Mouse (Mus musculus) thymus, adult 2 months (tissue): ENCODE data around the gene Uba52. TPM values are rescaled to one million over a fixed set of nuclear protein-coding genes. Genes with fewer than 3 reads are reported as not detected.

Experiments
- DNase-seq: peaks from one replicate; pipeline ENCODE4 v3.0.0; 2021
- H3K27ac ChIP-seq: fragments of 200-500 bp; 2 replicates; pipeline ENCODE4 v1.5.1; 2012; ENCODE audit warnings: low read length, control low read depth; ENCODE audit not compliant: control insufficient read depth, insufficient read depth
- H3K27me3 ChIP-seq: fragments of 200-500 bp; 2 replicates; pipeline ENCODE4 v1.6.1; 2012; ENCODE audit warnings: mild to moderate bottlenecking, low read length, moderate library complexity, mixed read lengths; ENCODE audit not compliant: control insufficient read depth, insufficient read depth
- H3K36me3 ChIP-seq: fragments of 200-500 bp; 2 replicates; pipeline ENCODE4 v1.6.1; 2012; ENCODE audit warnings: mild to moderate bottlenecking, low read length, moderate library complexity; ENCODE audit not compliant: control insufficient read depth, insufficient read depth
- H3K4me1 ChIP-seq: fragments of 200-500 bp; replicated peaks from 2 replicates; pipeline ENCODE4 v1.6.1; 2012; ENCODE audit warnings: low read length; ENCODE audit not compliant: control insufficient read depth, insufficient read depth
- H3K4me3 ChIP-seq: fragments of 200-500 bp; 2 replicates; pipeline ENCODE4 v1.5.1; 2012; ENCODE audit warnings: mild to moderate bottlenecking, low read length, control low read depth, moderate library complexity; ENCODE audit not compliant: control insufficient read depth, insufficient read depth
- CTCF ChIP-seq: fragments of 200-500 bp; IDR thresholded peaks from 2 replicates; pipeline ENCODE4 v1.5.1; 2012; ENCODE audit warnings: mild to moderate bottlenecking, control low read depth, low read length, moderate library complexity, borderline replicate concordance; ENCODE audit not compliant: control insufficient read depth, poor library complexity, insufficient read depth; ENCODE audit errors: extremely low read depth
- POLR2A ChIP-seq: fragments of 200-500 bp; IDR thresholded peaks from 2 replicates; pipeline ENCODE4 v1.6.1; 2012; ENCODE audit warnings: mild to moderate bottlenecking, low read length, control low read depth, moderate library complexity; ENCODE audit not compliant: control insufficient read depth, poor library complexity, insufficient read depth; ENCODE audit errors: extremely low read depth
- WGBS: fragments of 180-500 bp; shearing (Covaris S2); methylation state at CpG from one replicate; pipeline ENCODE4 v1.1.7; 2018; 5-methylcytosine and 5-hydroxymethylcytosine counted together
- polyA plus RNA-seq: library from polyadenylated mRNA; depleted of rRNA; stranded (reverse); fragments of >200 nt; gene quantifications from 2 replicates; pipeline ENCODE4 v1.2.3, GENCODE M21; 2012; rRNA removed

Uba52 gene
- polyA plus RNA-seq: 731 and 765 TPM in 2 replicates

DNA sequence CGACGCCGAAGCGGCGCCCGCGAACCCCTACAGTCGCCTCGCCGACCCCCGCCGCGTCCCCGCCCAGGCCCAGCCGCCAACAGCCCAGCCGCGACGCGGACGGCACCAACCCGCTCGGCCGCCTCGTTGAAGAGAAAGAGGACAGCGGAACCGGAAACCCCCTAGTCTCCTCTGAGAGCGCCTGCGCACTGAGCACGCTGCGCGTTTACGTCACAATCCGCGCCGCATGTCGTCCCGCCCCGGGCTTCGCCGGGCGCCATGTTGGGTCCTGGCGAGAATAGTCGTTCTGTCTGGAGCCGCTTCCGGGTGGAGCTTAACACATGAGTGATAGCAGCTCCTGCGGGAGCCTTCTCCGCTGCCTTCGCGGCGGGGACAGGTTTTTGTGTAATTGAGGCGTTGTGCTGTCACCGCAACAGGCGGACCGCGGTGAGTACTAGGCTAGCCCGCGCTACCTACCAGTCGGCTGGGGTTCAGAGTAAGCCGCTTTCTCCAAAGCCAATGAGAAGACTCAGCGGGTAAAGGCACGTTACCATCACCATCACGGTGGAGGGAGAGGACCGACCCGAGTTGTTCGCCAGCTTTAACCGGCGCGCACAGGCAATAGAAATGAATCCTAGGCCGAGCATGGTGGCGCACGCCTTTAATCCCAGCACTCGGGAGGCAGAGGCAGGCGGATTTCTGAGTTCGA is at the start of gene Uba52:
Gene Uba52, minus strand, starts transcription at position 574 of the 688 bp plus-strand sequence.
- Histone ChIP-seq H3K27ac (peak within 1 kb of the TSS; percentile 89), H3K4me3 (peak within 1 kb of the TSS; percentile 88), H3K27me3 (no peaks in the 10 kb centered on the region), H3K36me3 (peaks cover 6% of the 10 kb centered on the region; the same call in 1 of the 2 replicates), H3K4me1 (peaks cover 26% of the 10 kb centered on the region)
- WGBS: under 1% methylated on average over 74 of the region's 74 CpGs
- TF ChIP-seq CTCF (no peak), POLR2A (peak; percentile 91)
- peak; percentile 96 for DNase-seq

GRCm38 (mm10) chr8:70560096-70560495 is 49.5 kb upstream of the Uba52 start:
- Histone ChIP-seq H3K4me1 (peaks cover 55% of the 10 kb centered on the region), H3K4me3 (no peak overlapping the region), H3K27ac (peak overlapping the region; percentile 2; the same call in 1 of the 2 replicates), H3K27me3 (no peaks in the 10 kb centered on the region), H3K36me3 (no peaks in the 10 kb centered on the region)
- DNase-seq: peak; percentile 39
- TF ChIP-seq POLR2A: no peak
- peak; percentile 69; the same call in 1 of the 2 replicates for TF ChIP-seq CTCF
- 35% methylated on average over 2 of the region's 2 CpGs for WGBS

- 68% methylated on average over 3 of the region's 3 CpGs for WGBS
- peaks cover 54% of the 10 kb centered on the region for H3K4me1 ChIP-seq
- no peak overlapping the region for H3K4me3 ChIP-seq
- no peaks in the 10 kb centered on the region for H3K27me3 ChIP-seq
- H3K36me3 ChIP-seq: no peaks in the 10 kb centered on the region
- no peak for DNase-seq
- H3K27ac ChIP-seq: no peak overlapping the region
- TF ChIP-seq POLR2A: no peak
- TF ChIP-seq CTCF: no peak
Measured at GRCm38 (mm10) chr8:70558983-70559382, 48.4 kb upstream of the Uba52 start.

DNA sequence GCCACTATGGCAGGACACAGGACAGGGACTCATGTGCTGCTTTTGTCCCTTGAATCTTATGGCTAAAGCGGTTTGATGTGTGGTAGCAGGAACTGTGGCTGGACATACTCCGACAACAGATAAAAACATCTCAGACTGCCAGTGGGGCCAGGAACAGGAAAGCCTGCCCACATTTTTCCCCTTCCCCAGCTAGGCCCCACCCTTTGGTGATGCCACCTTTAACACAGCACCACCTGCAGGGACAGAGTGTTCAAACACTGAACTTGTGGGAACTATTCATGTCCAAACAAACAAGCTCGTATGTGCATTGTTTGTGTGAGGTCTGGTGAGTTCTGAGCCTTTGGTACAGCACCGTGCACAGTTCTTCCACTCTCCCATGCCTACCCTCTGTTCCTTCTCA is 47.7 kb upstream of the Uba52 start:
- no peak for TF ChIP-seq POLR2A
- no peak for TF ChIP-seq CTCF
- peak overlapping the region; percentile 35; the same call in 1 of the 2 replicates for H3K27ac ChIP-seq

GRCm38 (mm10) chr8:70555079-70555747 is 44.6 kb upstream of the Uba52 start:
- WGBS: 22% methylated on average over 4 of the region's 4 CpGs
- no peaks in the 10 kb centered on the region for H3K36me3 ChIP-seq
- TF ChIP-seq POLR2A (no peak), CTCF (no peak)
- peaks cover 46% of the 10 kb centered on the region for H3K4me1 ChIP-seq
- H3K27me3 ChIP-seq: no peaks in the 10 kb centered on the region
- no peak overlapping the region for H3K4me3 ChIP-seq
- peak; percentile 37 for DNase-seq
- H3K27ac ChIP-seq: peak overlapping the region; percentile 39

More for the DNA sequence above, 47.7 kb upstream of the Uba52 start:
- peaks cover 55% of the 10 kb centered on the region for H3K4me1 ChIP-seq
- H3K36me3 ChIP-seq: no peaks in the 10 kb centered on the region
- no peaks in the 10 kb centered on the region for H3K27me3 ChIP-seq
- no peak overlapping the region for H3K4me3 ChIP-seq
- peak; percentile 78 for DNase-seq
- 7% methylated on average over 4 of the region's 4 CpGs for WGBS

- Histone ChIP-seq H3K36me3 (no peaks in the 10 kb centered on the region), H3K4me3 (no peak overlapping the region), H3K27me3 (no peaks in the 10 kb centered on the region), H3K4me1 (peaks cover 41% of the 10 kb centered on the region), H3K27ac (peak overlapping the region; percentile 20; the same call in 1 of the 2 replicates)
- TF ChIP-seq CTCF: no peak
- no peak for TF ChIP-seq POLR2A
- DNase-seq: no peak
Measured at GRCm38 (mm10) chr8:70553740-70554139, 43.1 kb upstream of the Uba52 start.
